Mouse (Mus musculus) kidney, embryonic 16.5 days (tissue): ENCODE data around the gene Thoc7. TPM values are rescaled to one million over a fixed set of nuclear protein-coding genes. Genes with fewer than 3 reads are reported as not detected.

Experiments used
- ATAC-seq: fragments of 200-750 bp; cut with Nextera tagmentation; 2 replicates; pipeline ENCODE4 v1.8.0; 2017; ENCODE audit warnings: moderate TSS enrichment; ENCODE audit not compliant: low FRiP score, low TSS enrichment
- H3K27ac ChIP-seq: fragments of 300-500 bp; sonication (generic); 2 replicates; pipeline ENCODE4 v1.5.1; 2014; ENCODE audit warnings: low read length
- H3K27me3 ChIP-seq: fragments of 300-500 bp; sonication (generic); 2 replicates; pipeline ENCODE4 v1.6.1; 2014; ENCODE audit warnings: low read length, control low read depth, mixed read lengths; ENCODE audit not compliant: insufficient read depth
- H3K36me3 ChIP-seq: fragments of 300-500 bp; sonication (generic); 2 replicates; pipeline ENCODE4 v1.6.1; 2014; ENCODE audit warnings: low read length, control low read depth, mixed read lengths; ENCODE audit not compliant: insufficient read depth
- H3K4me1 ChIP-seq: fragments of 300-500 bp; sonication (generic); 2 replicates; pipeline ENCODE4 v1.6.1; 2014; ENCODE audit warnings: low read length, control low read depth, mixed read lengths; ENCODE audit not compliant: insufficient read depth
- H3K4me2 ChIP-seq: fragments of 300-500 bp; sonication (generic); replicated peaks from 2 replicates; pipeline ENCODE4 v1.6.1; 2014; ENCODE audit warnings: low read depth, low read length
- H3K4me3 ChIP-seq: fragments of 300-500 bp; sonication (generic); 2 replicates; pipeline ENCODE4 v1.5.1; 2014; ENCODE audit warnings: mild to moderate bottlenecking, low read length
- H3K9ac ChIP-seq: fragments of 300-500 bp; sonication (generic); replicated peaks from 2 replicates; pipeline ENCODE4 v1.6.1; 2014; ENCODE audit warnings: low read length
- H3K9me3 ChIP-seq: fragments of 300-500 bp; sonication (generic); 2 replicates; pipeline ENCODE4 v1.6.1; 2016; ENCODE audit warnings: low read length, control low read depth
- WGBS: fragments of 180-500 bp; shearing (Covaris S2); extraction: QIAGEN DNeasy Blood & Tissue Kit; methylation state at CpG from one replicate; pipeline ENCODE4 v1.1.7; 2014; 5-methylcytosine and 5-hydroxymethylcytosine counted together
- polyA plus RNA-seq: library from polyadenylated mRNA; unstranded; fragments of >200 nt; fragmentation: Nextera tagmentation; extraction: Ambion mirVana; gene quantifications from 2 replicates; pipeline ENCODE4 v1.2.1, GENCODE M21; 2015

Thoc7 gene
- polyA plus RNA-seq, result 155 and 170 TPM in 2 replicates

DNA sequence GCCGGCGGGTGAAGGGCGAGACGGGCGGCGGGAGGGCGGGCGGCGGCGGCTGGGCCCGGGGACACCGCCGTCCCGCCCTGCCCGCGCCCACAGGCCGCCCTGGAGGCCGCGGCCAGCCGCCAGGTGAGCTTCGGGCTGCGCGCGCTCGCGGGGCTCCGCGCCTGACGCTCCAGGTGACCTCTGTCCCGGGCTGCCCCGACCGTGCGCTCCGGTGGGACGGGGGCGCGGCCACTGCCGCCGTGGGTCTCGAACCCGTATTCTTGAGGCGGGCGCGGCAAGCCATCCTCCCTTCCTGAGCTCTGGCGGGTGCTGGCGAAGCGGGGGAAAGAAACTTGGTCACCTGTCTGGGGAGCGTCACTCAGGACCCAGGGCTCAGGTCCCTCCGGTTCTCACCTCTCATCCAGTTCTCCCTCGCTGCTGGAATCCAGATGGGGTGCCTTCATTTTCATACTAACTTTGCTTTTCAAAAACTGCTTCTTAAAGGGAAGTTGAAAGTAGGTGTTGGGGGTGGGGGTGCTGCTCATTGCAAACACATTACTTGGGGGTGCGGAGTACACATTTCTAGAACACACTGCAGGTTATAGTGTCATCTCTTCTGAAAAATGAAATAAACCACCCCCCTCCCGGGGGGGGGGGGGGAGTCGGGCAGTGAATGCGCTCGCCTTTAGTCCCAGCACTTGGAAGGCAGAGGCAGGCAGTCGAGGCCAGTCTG, at the start of gene Thoc7, which contains the start of gene Atxn7:
TSS of gene Thoc7 (minus strand) at position 452 of the 712 bp plus-strand sequence.
TSS of gene Atxn7 (plus strand) at position 40 of the 712 bp plus-strand sequence.
- Histone ChIP-seq H3K4me1 (peaks cover 15% of the 10 kb centered on the region), H3K36me3 (no peaks in the 10 kb centered on the region), H3K4me3 (peak within 1 kb of the TSS; percentile 88), H3K9ac (peak within 1 kb of the TSS; percentile 99), H3K9me3 (no peaks in the 10 kb centered on the region), H3K4me2 (peak within 1 kb of the TSS; percentile 63), H3K27ac (peak within 1 kb of the TSS; percentile 90), H3K27me3 (no peaks in the 10 kb centered on the region)
- peak; percentile 65 for ATAC-seq
- 4% methylated on average over 45 of the region's 56 CpGs for WGBS

DNA sequence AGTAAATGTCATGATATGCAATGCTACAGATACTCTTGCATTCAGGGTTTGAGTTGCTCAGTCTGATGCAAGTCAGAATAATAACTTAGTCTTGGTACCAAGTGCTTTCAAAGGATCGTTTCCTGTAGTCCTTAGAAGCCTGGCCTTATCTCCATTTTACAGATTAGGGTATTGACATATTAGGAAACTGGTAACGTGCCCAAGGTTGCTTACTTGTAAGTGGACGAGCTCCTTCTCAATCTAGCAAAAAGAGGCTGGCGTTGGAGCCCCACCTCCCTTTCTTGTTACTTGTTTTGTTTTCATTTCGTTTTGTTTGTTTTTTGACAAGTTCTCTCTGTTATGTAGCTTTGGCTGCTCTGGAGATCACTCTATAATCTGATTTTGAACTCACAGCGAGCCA, 48.1 kb upstream of the Thoc7 start:
- H3K4me3 ChIP-seq, result no peak overlapping the region
- H3K9ac ChIP-seq, result no peak overlapping the region
- H3K4me1 ChIP-seq, result peaks cover 11% of the 10 kb centered on the region
- ATAC-seq, result no peak
- H3K27me3 ChIP-seq, result no peaks in the 10 kb centered on the region
- WGBS, result 80% methylated on average over 6 of the region's 6 CpGs
- no peak overlapping the region for H3K4me2 ChIP-seq
- no peak overlapping the region for H3K27ac ChIP-seq
- no peaks in the 10 kb centered on the region for H3K9me3 ChIP-seq
- 0 out of 2 replicates have a peak, but pooled peaks cover 2% of the 10 kb centered on the region for H3K36me3 ChIP-seq

DNA sequence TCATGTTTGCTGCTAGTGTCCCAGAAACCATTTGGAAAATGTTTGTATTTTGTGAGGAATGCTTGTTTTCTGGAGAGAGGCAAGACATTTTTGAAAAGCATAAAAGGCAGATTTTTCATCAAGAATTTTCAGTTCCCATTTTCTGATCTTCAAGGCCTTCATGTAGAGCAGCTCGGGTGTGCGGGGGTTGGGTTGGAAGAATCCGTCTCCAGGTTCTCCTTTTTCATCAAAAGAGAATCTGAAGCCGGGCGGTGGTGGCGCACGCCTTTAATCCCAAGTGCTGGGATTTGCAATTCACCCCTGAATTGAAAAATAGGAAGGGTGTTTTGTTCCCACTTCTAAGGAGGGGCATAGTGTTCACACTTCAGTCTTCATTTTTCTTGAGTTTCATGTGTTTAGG, 41.1 kb upstream of the Thoc7 start:
- Histone ChIP-seq H3K36me3 (no peaks in the 10 kb centered on the region), H3K4me1 (no peaks in the 10 kb centered on the region), H3K9me3 (no peaks in the 10 kb centered on the region), H3K27me3 (no peaks in the 10 kb centered on the region), H3K9ac (no peak overlapping the region), H3K4me3 (no peak overlapping the region), H3K27ac (no peak overlapping the region), H3K4me2 (no peak overlapping the region)
- 93% methylated on average over 7 of the region's 7 CpGs for WGBS
- no peak for ATAC-seq

DNA sequence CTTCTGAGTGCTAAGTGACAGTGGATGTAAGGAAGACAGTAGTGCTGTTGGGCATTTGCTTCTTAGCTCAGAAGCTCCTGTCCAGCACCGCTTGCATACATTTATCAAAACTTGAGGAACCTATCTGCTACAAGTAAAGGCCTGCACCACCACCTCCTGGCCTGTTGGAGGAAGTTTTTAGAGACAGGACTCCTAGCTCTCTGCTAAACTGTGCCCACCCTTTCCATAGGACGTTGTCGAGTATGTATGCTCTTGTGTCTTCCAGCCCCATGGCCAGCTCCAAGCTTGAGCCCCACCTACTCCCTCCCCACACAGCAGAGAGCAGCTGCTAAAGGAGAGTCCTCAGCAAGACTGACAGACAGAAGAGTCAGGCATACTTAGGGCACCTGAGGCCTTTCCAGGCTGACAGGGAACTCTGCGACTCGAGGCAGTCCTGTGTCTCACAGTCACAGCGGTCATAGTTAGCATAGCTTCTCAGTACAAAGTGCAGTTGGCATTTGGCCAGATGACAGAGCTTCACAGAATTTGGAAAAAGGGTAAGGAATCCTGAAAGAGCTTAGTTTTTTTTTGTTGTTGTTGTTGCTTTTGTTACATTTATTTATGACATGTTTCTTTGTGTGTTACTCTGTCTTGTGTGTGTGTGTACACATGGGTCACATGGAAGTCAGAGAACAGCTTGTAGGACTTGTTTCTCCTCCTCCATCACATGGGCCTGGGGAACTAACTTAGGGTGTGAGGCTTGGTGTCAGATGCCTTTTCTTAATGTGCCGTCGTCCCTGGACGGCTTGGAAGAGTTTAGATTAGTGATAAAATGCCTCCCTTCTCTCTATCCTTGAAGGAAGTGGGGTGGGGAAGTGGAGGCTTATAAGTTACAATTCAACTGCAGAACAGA, 33.8 kb upstream of the Thoc7 start:
- ATAC-seq, result peak; percentile 77
- WGBS, result 52% methylated on average over 9 of the region's 9 CpGs

DNA sequence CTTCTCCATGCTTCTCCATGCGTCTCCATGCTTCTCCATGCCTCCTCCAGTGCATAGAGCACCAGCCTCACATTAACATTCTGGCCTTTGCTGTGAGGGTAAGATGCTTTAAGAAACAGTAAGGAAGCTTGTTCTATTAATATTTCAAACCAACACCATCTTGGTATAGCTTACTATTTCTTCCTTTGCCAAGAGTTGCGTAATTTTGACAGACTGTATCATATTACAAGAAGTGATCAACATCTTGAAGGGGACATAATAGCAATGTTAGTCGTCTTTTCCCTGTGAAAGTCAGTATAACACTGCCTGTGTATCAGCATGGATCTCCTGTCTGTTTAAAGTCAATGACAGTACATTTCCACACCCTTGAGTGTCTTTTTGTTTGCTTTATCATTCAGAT, 29.1 kb upstream of the Thoc7 start:
- Histone ChIP-seq H3K9ac (no peak overlapping the region), H3K4me3 (no peak overlapping the region), H3K27me3 (no peaks in the 10 kb centered on the region), H3K4me1 (0 out of 2 replicates have a peak, but pooled peaks cover 5% of the 10 kb centered on the region), H3K27ac (no peak overlapping the region), H3K9me3 (no peaks in the 10 kb centered on the region), H3K4me2 (no peak overlapping the region), H3K36me3 (no peaks in the 10 kb centered on the region)
- WGBS, result 79% methylated on average over 3 of the region's 3 CpGs
- ATAC-seq, result no peak

More for the DNA sequence above, 33.8 kb upstream of the Thoc7 start:
- Histone ChIP-seq H3K4me1 (0 out of 2 replicates have a peak, but pooled peaks cover 5% of the 10 kb centered on the region), H3K27me3 (no peaks in the 10 kb centered on the region), H3K27ac (no peak overlapping the region), H3K9me3 (no peaks in the 10 kb centered on the region), H3K36me3 (no peaks in the 10 kb centered on the region), H3K4me2 (no peak overlapping the region), H3K4me3 (no peak overlapping the region), H3K9ac (no peak overlapping the region)

DNA sequence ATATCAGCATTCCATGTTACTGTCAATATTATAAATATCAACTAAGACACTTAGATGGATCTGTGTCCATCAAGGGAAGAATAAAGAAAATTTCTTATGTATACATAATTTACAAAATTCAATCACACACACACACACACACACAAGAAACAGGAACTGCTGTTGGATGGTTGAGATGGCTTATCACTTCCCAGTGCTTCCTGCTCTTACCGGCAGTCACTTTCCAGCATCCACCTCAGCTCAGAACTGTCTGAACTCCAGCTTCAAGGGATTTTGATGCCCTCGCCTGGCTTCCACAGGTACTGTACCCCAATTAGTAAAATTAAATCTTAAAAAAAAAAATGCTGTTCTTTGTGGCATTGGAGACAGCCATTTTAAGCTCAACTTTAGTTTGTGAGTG, 26.7 kb upstream of the Thoc7 start:
- no peak for ATAC-seq
- Histone ChIP-seq H3K9ac (no peak overlapping the region), H3K27me3 (no peaks in the 10 kb centered on the region), H3K4me3 (no peak overlapping the region), H3K4me2 (no peak overlapping the region), H3K27ac (no peak overlapping the region), H3K9me3 (no peaks in the 10 kb centered on the region), H3K4me1 (no peaks in the 10 kb centered on the region), H3K36me3 (no peaks in the 10 kb centered on the region)
- 63% methylated on average over 2 of the region's 2 CpGs for WGBS

- Histone ChIP-seq H3K4me1 (0 out of 2 replicates have a peak, but pooled peaks cover 3% of the 10 kb centered on the region), H3K9ac (no peak overlapping the region), H3K36me3 (no peaks in the 10 kb centered on the region), H3K27me3 (no peaks in the 10 kb centered on the region), H3K9me3 (no peaks in the 10 kb centered on the region), H3K27ac (no peak overlapping the region), H3K4me3 (no peak overlapping the region), H3K4me2 (no peak overlapping the region)
- WGBS, result 58% methylated on average over 2 of the region's 2 CpGs
- no peak for ATAC-seq
Observed at GRCm38 (mm10) chr14:13982174-13982573, 20.5 kb upstream of the Thoc7 start.

DNA sequence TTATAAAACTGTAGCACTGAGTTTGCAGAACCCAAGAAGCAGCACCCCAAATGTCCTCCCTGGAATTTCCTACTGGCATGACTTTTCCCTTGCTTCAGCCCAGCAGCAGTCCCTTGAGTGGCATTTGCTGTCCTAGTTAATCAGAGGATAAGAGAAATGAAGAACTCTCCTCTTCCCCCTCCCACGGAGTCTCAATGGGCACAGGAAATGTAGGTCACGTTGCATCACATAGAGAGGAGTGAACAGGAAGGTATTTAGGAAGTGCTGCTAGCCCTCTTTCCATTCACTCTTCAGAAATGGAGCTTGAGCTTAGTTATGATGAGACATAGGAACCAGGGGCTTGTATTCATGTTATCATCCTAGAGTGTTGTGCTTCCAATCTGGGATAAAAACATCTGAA, 19.6 kb upstream of the Thoc7 start:
- no peaks in the 10 kb centered on the region for H3K9me3 ChIP-seq
- WGBS, result 30% methylated on average over 2 of the region's 2 CpGs

GRCm38 (mm10) chr14:13977498-13977897, 15.8 kb upstream of the Thoc7 start:
- H3K9me3 ChIP-seq, result no peaks in the 10 kb centered on the region
- WGBS, result 48% methylated on average over 1 of the region's 1 CpGs
- ATAC-seq, result no peak
- H3K36me3 ChIP-seq, result no peaks in the 10 kb centered on the region
- H3K4me3 ChIP-seq, result no peak overlapping the region
- no peak overlapping the region for H3K4me2 ChIP-seq
- H3K27me3 ChIP-seq, result no peaks in the 10 kb centered on the region
- H3K4me1 ChIP-seq, result 0 out of 2 replicates have a peak, but pooled peaks cover 3% of the 10 kb centered on the region
- no peak overlapping the region for H3K27ac ChIP-seq
- H3K9ac ChIP-seq, result no peak overlapping the region

More for the DNA sequence above, 19.6 kb upstream of the Thoc7 start:
- no peaks in the 10 kb centered on the region for H3K27me3 ChIP-seq
- H3K4me1 ChIP-seq, result 0 out of 2 replicates have a peak, but pooled peaks cover 3% of the 10 kb centered on the region
- no peak for ATAC-seq
- H3K36me3 ChIP-seq, result no peaks in the 10 kb centered on the region
- H3K4me2 ChIP-seq, result no peak overlapping the region
- no peak overlapping the region for H3K9ac ChIP-seq
- no peak overlapping the region for H3K27ac ChIP-seq
- no peak overlapping the region for H3K4me3 ChIP-seq
